Mouse (Mus musculus): ENCODE measurements at regions not wholly inside any gene's neighbourhood (a gene's known extent, or its start where the extent isn't known, plus 50 kb on each side); places are given as distances from the start of the nearest gene placed in this dataset.
A peak's percentile ranks its signal among the peaks of the same experiment; 100 is the strongest.

- no peak for DNase-seq (ENCODE audit: low read depth, low spot score)
Measured at GRCm38 (mm10) chr12:27060899-27061762, 281.2 kb downstream of the Sox11 start.

GRCm38 (mm10) chr12:27059885-27060284 is 282.5 kb downstream of the Sox11 start:
- no peak for DNase-seq (ENCODE audit: low read depth, low spot score)

- no peak for DNase-seq (ENCODE audit: low read depth, low spot score)
Measured at GRCm38 (mm10) chr12:27054411-27054810, 288.0 kb downstream of the Sox11 start.

- DNase-seq (ENCODE audit: low read depth, low spot score): no peak
Measured at GRCm38 (mm10) chr12:27037922-27038321, 304.5 kb downstream of the Sox11 start.

GRCm38 (mm10) chr12:27019751-27020150 is 322.6 kb downstream of the Sox11 start:
- DNase-seq (ENCODE audit: low read depth, low spot score): no peak

GRCm38 (mm10) chr12:27018366-27018765 is 324.0 kb downstream of the Sox11 start:
- DNase-seq (ENCODE audit: low read depth, low spot score): no peak

- no peak for DNase-seq (ENCODE audit: low read depth, low spot score)
Measured at GRCm38 (mm10) chr12:26999287-26999686, 343.1 kb downstream of the Sox11 start.

- no peak for DNase-seq (ENCODE audit: low read depth, low spot score)
Measured at GRCm38 (mm10) chr12:26976284-26977065, 365.9 kb downstream of the Sox11 start.

- no peak for DNase-seq (ENCODE audit: low read depth, low spot score)
Measured at GRCm38 (mm10) chr12:26972495-26973113, 369.8 kb downstream of the Sox11 start.

GRCm38 (mm10) chr12:26967018-26967737 is 375.2 kb downstream of the Sox11 start:
- no peak for DNase-seq (ENCODE audit: low read depth, low spot score)

- DNase-seq (ENCODE audit: low read depth, low spot score): no peak
Measured at GRCm38 (mm10) chr12:26963917-26964316, 378.5 kb downstream of the Sox11 start.

- no peak for DNase-seq (ENCODE audit: low read depth, low spot score)
Measured at GRCm38 (mm10) chr12:26939831-26940230, 402.5 kb downstream of the Sox11 start.

GRCm38 (mm10) chr12:26937836-26938235 is 404.5 kb downstream of the Sox11 start:
- DNase-seq (ENCODE audit: low read depth, low spot score): no peak

- peak; percentile 45 for DNase-seq (ENCODE audit: low read depth, low spot score)
Measured at GRCm38 (mm10) chr12:26936696-26937458, 405.5 kb downstream of the Sox11 start.

GRCm38 (mm10) chr12:26930155-26930867 is 412.1 kb downstream of the Sox11 start:
- no peak for DNase-seq (ENCODE audit: low read depth, low spot score)

GRCm38 (mm10) chr12:26906126-26906525 is 436.2 kb downstream of the Sox11 start:
- no peak for DNase-seq (ENCODE audit: low read depth, low spot score)

- no peak for DNase-seq (ENCODE audit: low read depth, low spot score)
Measured at GRCm38 (mm10) chr12:26903894-26904272, 434.9 kb downstream of the Cmpk2 start.

- DNase-seq (ENCODE audit: low read depth, low spot score): peak; percentile 64
Measured at GRCm38 (mm10) chr12:26903073-26903893, 434.3 kb downstream of the Cmpk2 start.

- DNase-seq (ENCODE audit: low read depth, low spot score): no peak
Measured at GRCm38 (mm10) chr12:26891190-26891589, 422.2 kb downstream of the Cmpk2 start.

Measured in brain, embryonic 18.5 days (tissue).